In genomic region chr11:4967549-4967948, GRCm38 (mm10) we compare ENCODE assay signal across 26 mouse cellular contexts. TPM values are rescaled to one million over a fixed set of nuclear protein-coding genes. Genes with fewer than 3 reads are reported as not detected.
DNase-seq lines count a peak whose midpoint lies in the region; ATAC-seq and TF ChIP-seq lines count a peak whose summit lies in the region.
"Had no signal": no experiment of that assay in that cellular context is flagged by ENCODE, and none has a peak within 500 bp of the region (broad histone marks: within the 10 kb centered on the region; RNA-seq: fewer than 3 reads in every experiment).

No protein-coding gene starts in this region.

- H3K36me3 ChIP-seq in megakaryocyte, embryonic 14.5 days (replicated peaks; ENCODE audit: low read length): no peaks in the 10 kb centered on the region
- no peaks in the 10 kb centered on the region for H3K36me3 ChIP-seq in liver, embryonic 13.5 days
- H3K36me3 ChIP-seq: forebrain, embryonic 12.5 days; heart, embryonic 15.5 days; hindbrain, embryonic 15.5 days; limb, embryonic 12.5 days; midbrain, embryonic 10.5 days had no signal

- peak overlapping the region; percentile 77 for H3K27ac ChIP-seq in liver, embryonic 13.5 days
- H3K27ac ChIP-seq in left cerebral cortex, adult 2 months: no peak overlapping the region
- H3K27ac ChIP-seq: forebrain, embryonic 12.5 days; heart, embryonic 15.5 days; hindbrain, embryonic 15.5 days; kidney, postnatal 0 days; limb, embryonic 12.5 days; midbrain, embryonic 10.5 days had no signal

- peak overlapping the region; percentile 48 for H3K4me2 ChIP-seq in liver, embryonic 13.5 days
- H3K4me2 ChIP-seq: forebrain, embryonic 12.5 days; heart, embryonic 15.5 days; hindbrain, embryonic 15.5 days; limb, embryonic 12.5 days had no signal

- intact Hi-C loops in left cerebral cortex, adult 2 months (cut with DNase I): no loop called here

- peak; percentile 64 for DNase-seq in liver, embryonic 13.5 days
- no peak for DNase-seq in left cerebral cortex, adult 2 months (ENCODE audit: extremely low spot score in 1 of 2, low spot score in 2 of 2)
- no peak for DNase-seq in kidney, postnatal 14 days
- no peak for DNase-seq in adipocyte (ENCODE audit: low spot score)
- DNase-seq: adrenal gland, postnatal 25 days; cerebellum, adult 11 months; gastrocnemius, postnatal 36 days; heart, postnatal 36 days; lung, adult 2 months; lung, postnatal 14 days; right cerebral cortex, adult 18-20 months; right cerebral cortex, postnatal 4 days; thymus, postnatal 25 days had no signal

- H3K27me3 ChIP-seq in megakaryocyte, embryonic 14.5 days (replicated peaks): no peaks in the 10 kb centered on the region
- H3K27me3 ChIP-seq in liver, embryonic 13.5 days: no peaks in the 10 kb centered on the region
- H3K27me3 ChIP-seq: forebrain, embryonic 12.5 days; heart, embryonic 15.5 days; hindbrain, embryonic 15.5 days had no signal

- peak overlapping the region; percentile 31 for H3K9ac ChIP-seq in liver, embryonic 13.5 days
- H3K9ac ChIP-seq: forebrain, embryonic 12.5 days; heart, embryonic 15.5 days; hindbrain, embryonic 15.5 days; limb, embryonic 12.5 days had no signal

- H3K4me3 ChIP-seq in megakaryocyte, embryonic 14.5 days (replicated peaks): peak overlapping the region; percentile 42
- H3K4me3 ChIP-seq in liver, embryonic 13.5 days (replicated peaks): no peak overlapping the region
- H3K4me3 ChIP-seq in left cerebral cortex, adult 2 months: no peak overlapping the region
- H3K4me3 ChIP-seq: forebrain, embryonic 12.5 days; heart, embryonic 15.5 days; hindbrain, embryonic 15.5 days; limb, embryonic 12.5 days; midbrain, embryonic 10.5 days had no signal

- no peaks in the 10 kb centered on the region for H3K9me3 ChIP-seq in megakaryocyte, embryonic 14.5 days
- H3K9me3 ChIP-seq in liver, embryonic 13.5 days (replicated peaks): no peaks in the 10 kb centered on the region
- H3K9me3 ChIP-seq: forebrain, embryonic 12.5 days; heart, embryonic 15.5 days; hindbrain, embryonic 15.5 days; limb, embryonic 12.5 days; midbrain, embryonic 10.5 days had no signal

- TF ChIP-seq CTCF in left cerebral cortex, adult 2 months (IDR thresholded peaks at IDR 0.05): no peak

- 20% methylated on average over 2 of the region's 2 CpGs for WGBS in liver, embryonic 13.5 days (ENCODE audit: insufficient replicate concordance)

- ATAC-seq in megakaryocyte, adult 5-6 weeks (ENCODE audit: poor library complexity, severe bottlenecking): no peak
- ATAC-seq in common myeloid progenitor, adult 5-6 weeks (replicated peaks; ENCODE audit: low read depth, poor library complexity, severe bottlenecking): peak; percentile 63
- ATAC-seq in liver, embryonic 13.5 days (ENCODE audit: low read depth): peak; percentile 76
- ATAC-seq in megakaryocyte-erythroid progenitor cell, adult 5-6 weeks (replicated peaks; ENCODE audit: low FRiP score, low TSS enrichment, poor library complexity, severe bottlenecking): peak; percentile 84
- ATAC-seq: activated CD4-positive, CD25-positive, alpha-beta regulatory T cell, adult 4 months had no signal

- H3K4me1 ChIP-seq in megakaryocyte, embryonic 14.5 days: peaks cover 83% of the 10 kb centered on the region
- H3K4me1 ChIP-seq in liver, embryonic 13.5 days (replicated peaks): peaks cover 44% of the 10 kb centered on the region
- H3K4me1 ChIP-seq: forebrain, embryonic 12.5 days; hindbrain, embryonic 15.5 days; limb, embryonic 12.5 days had no signal

RNA-seq across cellular contexts. Expression of gene Ap1b1, which starts 19.1 kb away (rescaled TPM):
- 57.8 and 66.6 TPM in 2 replicates for polyA plus RNA-seq in megakaryocyte, embryonic 14.5 days (2012; ENCODE audit: insufficient read depth, low replicate concordance)
- 38.8 and 39.4 TPM in 2 replicates for total RNA-seq in megakaryocyte, adult 5-6 weeks (2015)
- 37.0 and 38.3 TPM in 2 replicates for total RNA-seq in megakaryocyte, adult 5-6 weeks (2017)
- 69.1 and 72.2 TPM in 2 replicates for total RNA-seq in common myeloid progenitor, adult 5-6 weeks (2017)
- 77.1 and 95.0 TPM in 2 replicates for polyA plus RNA-seq in liver, embryonic 13.5 days (2015; fragmentation: Nextera tagmentation; extraction: Ambion mirVana)
- total RNA-seq in megakaryocyte-erythroid progenitor cell, adult 5-6 weeks (2014; fragmentation: Nextera tagmentation): 136 and 160 TPM in 2 replicates
- 116 and 165 TPM in 2 replicates for total RNA-seq in megakaryocyte-erythroid progenitor cell, adult 5-6 weeks (2017)
- 100 to 1,000 TPM; 156 to 177 TPM for total RNA-seq in left cerebral cortex, adult 2 months (2021)

RNA-seq across cellular contexts. Expression of gene Nefh, which starts 19.7 kb away (rescaled TPM):
- polyA plus RNA-seq in megakaryocyte, embryonic 14.5 days (2012; ENCODE audit: insufficient read depth, low replicate concordance): 3.8 and 7.2 TPM in 2 replicates
- total RNA-seq in megakaryocyte, adult 5-6 weeks (2015): 0.21 and 0.33 TPM in 2 replicates
- 0.22 and 0.28 TPM in 2 replicates for total RNA-seq in megakaryocyte, adult 5-6 weeks (2017)
- 12.6 and 16.7 TPM in 2 replicates for total RNA-seq in common myeloid progenitor, adult 5-6 weeks (2017)
- 0.27 and 0.34 TPM in 2 replicates for polyA plus RNA-seq in liver, embryonic 13.5 days (2015; fragmentation: Nextera tagmentation; extraction: Ambion mirVana)
- 21.1 and 23.4 TPM in 2 replicates for total RNA-seq in megakaryocyte-erythroid progenitor cell, adult 5-6 weeks (2014; fragmentation: Nextera tagmentation)
- 30.0 and 43.5 TPM in 2 replicates for total RNA-seq in megakaryocyte-erythroid progenitor cell, adult 5-6 weeks (2017)
- 10 to 100 TPM; 47.9 to 54.5 TPM for total RNA-seq in left cerebral cortex, adult 2 months (2021)
- total RNA-seq: gastrocnemius, adult 18-20 months; heart, adult 8-10 months; heart, postnatal 36 days had no signal

Comparison
In these comparisons a context has a peak if more than half of its experiments do, and no peak if none do; other contexts are left out.
1. RNA of gene Nefh, which starts 19.7 kb away (total RNA-seq): 47.9 to 54.5 TPM in left cerebral cortex, adult 2 months, 21.1 to 43.5 TPM in megakaryocyte-erythroid progenitor cell, adult 5-6 weeks and 12.6 to 16.7 TPM in common myeloid progenitor, adult 5-6 weeks; 0.21 to 0.33 TPM in megakaryocyte, adult 5-6 weeks; every median in the first group is over 10 times any median in the second.